Mouse (Mus musculus) kidney, adult 2 months (tissue): Measurements from ENCODE around the gene Abcc2.

Source experiments
- CTCF ChIP-seq: fragments of 200-500 bp; conservative IDR thresholded peaks from 2 replicates; pipeline ENCODE4 v1.5.1; 2011; ENCODE audit warnings: low read depth, mild to moderate bottlenecking, control low read depth, low read length, moderate library complexity, mixed read lengths; ENCODE audit not compliant: insufficient read depth, insufficient read length
- POLR2A ChIP-seq: fragments of 200-500 bp; IDR thresholded peaks from one replicate; pipeline ENCODE4 v1.6.1; 2011; ENCODE audit warnings: low read depth, low read length, control low read depth

DNA sequence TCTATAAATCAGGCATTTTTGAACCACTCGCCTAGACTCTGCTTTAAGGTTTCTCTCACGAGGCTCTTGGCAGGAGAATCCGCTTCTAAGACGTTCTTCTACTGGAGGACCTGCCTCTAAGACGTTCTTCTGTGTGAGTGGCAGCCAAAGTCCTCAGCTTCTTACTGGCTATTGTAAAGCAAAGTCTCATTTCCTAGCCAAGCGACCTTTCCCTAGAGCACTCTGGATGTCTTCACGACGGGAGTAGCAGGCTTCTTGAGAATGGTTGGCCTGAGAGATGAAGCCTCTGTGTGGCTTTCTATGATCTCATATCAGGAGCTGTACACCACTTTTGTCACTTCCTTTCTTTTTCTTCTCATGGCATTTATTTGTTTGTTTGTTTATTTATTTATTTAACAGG, 13.5 kb downstream of the Abcc2 start:
- no peak for TF ChIP-seq CTCF
- no peak for TF ChIP-seq POLR2A
